Mouse (Mus musculus): ENCODE data around the gene Ksr2. TPM values are rescaled to one million over a fixed set of nuclear protein-coding genes. Genes with fewer than 3 reads are reported as not detected.

Ksr2 gene
- total and polyA plus RNA-seq, 3 experiments: not detected

DNA sequence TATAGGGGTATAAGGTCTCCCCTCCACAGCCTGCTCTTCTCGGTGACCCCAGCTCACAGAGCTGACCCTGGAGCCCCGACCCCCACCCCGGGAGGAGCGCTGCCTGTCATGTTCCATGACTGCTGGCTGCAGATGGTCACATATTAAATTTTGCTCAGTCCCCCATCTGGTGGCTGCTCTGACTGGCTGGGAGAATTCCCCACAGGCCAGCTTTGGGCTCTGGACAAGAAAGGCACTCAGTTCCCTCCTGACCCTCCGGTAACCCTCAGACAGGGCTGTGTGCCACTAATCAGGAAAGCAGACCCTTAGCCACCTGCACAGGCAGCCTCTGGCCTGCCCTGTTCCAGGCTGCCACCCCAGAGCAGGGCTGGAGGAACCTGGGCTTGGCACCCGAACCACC, 405.0 kb downstream of the Ksr2 start:
- TF ChIP-seq NRF1 (IDR thresholded peaks at IDR 0.05; ENCODE audit: insufficient read depth, low read depth, low read length, poor library complexity, severe bottlenecking) (no peak), CTCF (IDR thresholded peaks at IDR 0.05 in 2 of 3, conservative IDR thresholded peaks at IDR 0.05 in 1 of 3; ENCODE audit: control insufficient read depth in 1 of 3, insufficient read depth in 1 of 3, low read depth in 2 of 3, low read length in 3 of 3, poor library complexity in 1 of 3, severe bottlenecking in 1 of 3) (no peak), EP300 (IDR thresholded peaks at IDR 0.05; ENCODE audit: low read depth in 1 of 2, low read length in 2 of 2) (no peak), TCF12 (IDR thresholded peaks at IDR 0.05; ENCODE audit: low read depth, low read length) (no peak), GABPA (IDR thresholded peaks at IDR 0.05; ENCODE audit: low read depth, low read length) (no peak), MAZ (IDR thresholded peaks at IDR 0.05; ENCODE audit: low read depth, low read length) (no peak)
- no peak for DNase-seq (ENCODE audit: low read depth, low spot score)
- no peaks in the 10 kb centered on the region for H3K4me1 ChIP-seq (ENCODE audit: control insufficient read depth in 1 of 2, insufficient read depth in 2 of 2, low read length in 2 of 2)
- no peaks in the 10 kb centered on the region for H3K79me2 ChIP-seq (ENCODE audit: control insufficient read depth, insufficient read depth, low read length, poor library complexity)
- no peak overlapping the region for H3K9ac ChIP-seq (ENCODE audit: control insufficient read depth, low read depth, low read length, poor library complexity, severe bottlenecking)
- no peak overlapping the region for H3K27ac ChIP-seq (ENCODE audit: control insufficient read depth, low read depth, low read length)
- H3K4me3 ChIP-seq (ENCODE audit: control insufficient read depth in 1 of 2, insufficient read depth in 1 of 2, low read depth in 2 of 2, low read length in 2 of 2): no peak overlapping the region
- H3K27me3 ChIP-seq (ENCODE audit: control insufficient read depth in 1 of 2, insufficient read depth in 2 of 2, low read length in 2 of 2): no peaks in the 10 kb centered on the region
- no peaks in the 10 kb centered on the region for H3K36me3 ChIP-seq (ENCODE audit: control insufficient read depth in 1 of 2, insufficient read depth in 2 of 2, low read length in 2 of 2)
- no peaks in the 10 kb centered on the region for H3K9me3 ChIP-seq (replicated peaks; ENCODE audit: insufficient read depth, low read length)

DNA sequence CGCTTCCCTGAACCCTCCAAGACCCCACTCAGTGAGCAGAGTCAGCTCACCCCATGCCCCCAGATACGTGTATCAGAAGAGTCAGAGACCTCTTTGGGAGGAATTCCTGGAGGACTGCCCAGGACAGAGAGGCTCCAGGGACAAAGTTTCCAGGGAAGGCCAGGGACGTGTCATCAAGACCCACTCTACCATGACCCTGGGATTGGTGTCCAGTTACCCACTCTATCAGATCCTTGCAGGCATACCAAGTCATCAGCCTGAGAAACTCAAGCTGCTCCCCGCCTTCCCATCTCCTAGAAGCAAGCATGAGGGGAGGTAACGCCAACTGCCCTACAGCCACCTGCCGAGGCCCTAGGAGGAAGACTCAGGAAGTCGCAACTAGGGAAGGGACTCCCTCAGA, 406.6 kb downstream of the Ksr2 start:
- H3K27ac ChIP-seq (ENCODE audit: control insufficient read depth, low read depth, low read length): no peak overlapping the region
- no peaks in the 10 kb centered on the region for H3K9me3 ChIP-seq (replicated peaks; ENCODE audit: insufficient read depth, low read length)
- TF ChIP-seq ELF1 (IDR thresholded peaks at IDR 0.05; ENCODE audit: low read depth, low read length) (no peak), KAT2A (conservative IDR thresholded peaks at IDR 0.05; ENCODE audit: low read depth, low read length) (no peak), TCF12 (IDR thresholded peaks at IDR 0.05; ENCODE audit: low read depth, low read length) (no peak), ETS1 (IDR thresholded peaks at IDR 0.05; ENCODE audit: low read depth, low read length) (no peak), TAL1 (IDR thresholded peaks at IDR 0.05; ENCODE audit: low read length) (no peak), POLR2AphosphoS2 (IDR thresholded peaks at IDR 0.05; ENCODE audit: low read length) (no peak), CHD1 (IDR thresholded peaks at IDR 0.05; ENCODE audit: low read depth, low read length) (no peak), MAX (IDR thresholded peaks at IDR 0.05; ENCODE audit: low read length) (no peak), POLR2A (IDR thresholded peaks at IDR 0.05; ENCODE audit: control insufficient read depth in 1 of 2, insufficient read depth in 1 of 2, low read depth in 1 of 2, low read length in 2 of 2, poor library complexity in 1 of 2) (no peak), ZKSCAN1 (IDR thresholded peaks at IDR 0.05; ENCODE audit: low read depth, low read length) (no peak), ZC3H11A (IDR thresholded peaks at IDR 0.05; ENCODE audit: low read depth, low read length) (no peak), ZMIZ1 (IDR thresholded peaks at IDR 0.05; ENCODE audit: low read depth, low read length) (no peak), ZNF384 (IDR thresholded peaks at IDR 0.05; ENCODE audit: low read depth, low read length) (no peak), GATA1 (IDR thresholded peaks at IDR 0.05; ENCODE audit: low read depth, low read length) (no peak), NELFE (IDR thresholded peaks at IDR 0.05; ENCODE audit: low read depth, low read length) (no peak), SMC3 (IDR thresholded peaks at IDR 0.05; ENCODE audit: low read depth, low read length) (no peak), RCOR1 (IDR thresholded peaks at IDR 0.05; ENCODE audit: low read depth, low read length) (no peak), USF2 (IDR thresholded peaks at IDR 0.05; ENCODE audit: borderline replicate concordance in 1 of 2, insufficient read depth in 1 of 2, low read depth in 1 of 2, low read length in 2 of 2) (no peak), JUND (IDR thresholded peaks at IDR 0.05; ENCODE audit: low read depth, low read length) (no peak), RAD21 (IDR thresholded peaks at IDR 0.05; ENCODE audit: low read depth, low read length) (no peak)
- no peaks in the 10 kb centered on the region for H3K4me1 ChIP-seq (ENCODE audit: control insufficient read depth in 1 of 2, insufficient read depth in 2 of 2, low read length in 2 of 2)
- DNase-seq (ENCODE audit: low read depth, low spot score): no peak
- H3K36me3 ChIP-seq (ENCODE audit: control insufficient read depth in 1 of 2, insufficient read depth in 2 of 2, low read length in 2 of 2): no peaks in the 10 kb centered on the region
- no peaks in the 10 kb centered on the region for H3K27me3 ChIP-seq (ENCODE audit: control insufficient read depth in 1 of 2, insufficient read depth in 2 of 2, low read length in 2 of 2)
- no peaks in the 10 kb centered on the region for H3K79me2 ChIP-seq (ENCODE audit: control insufficient read depth, insufficient read depth, low read length, poor library complexity)
- no peak overlapping the region for H3K9ac ChIP-seq (ENCODE audit: control insufficient read depth, low read depth, low read length, poor library complexity, severe bottlenecking)
- H3K4me3 ChIP-seq (ENCODE audit: control insufficient read depth in 1 of 2, insufficient read depth in 1 of 2, low read depth in 2 of 2, low read length in 2 of 2): no peak overlapping the region
